8 mouse cellular contexts compared by ENCODE assay signal in genomic region chr14:76874542-76875265, GRCm38 (mm10).
DNase-seq lines count a peak whose midpoint lies in the region; ATAC-seq lines count a peak whose summit lies in the region.

No protein-coding gene starts in this region.

- no peak for DNase-seq in frontal cortex, adult 2 months (ENCODE audit: extremely low spot score in 1 of 2, low spot score in 1 of 2)
- peak; percentile 79 for DNase-seq in embryo, embryonic 11 days
- DNase-seq in thymus, postnatal 4 days = no peak
- no peak for DNase-seq in layer of hippocampus, adult 8-10 months (ENCODE audit: low spot score in 2 of 2)
- no peak for DNase-seq in layer of hippocampus, adult 9-10 months (ENCODE audit: low spot score)

- peaks cover 23% of the 10 kb centered on the region for H3K4me1 ChIP-seq in intestine, embryonic 15.5 days (replicated peaks)

- H3K4me3 ChIP-seq in intestine, embryonic 15.5 days (replicated peaks) = no peak overlapping the region

- peak overlapping the region; percentile 25; the same call in 1 of the 2 replicates for H3K4me2 ChIP-seq in intestine, embryonic 15.5 days (replicated peaks)

- WGBS in intestine, embryonic 15.5 days = 15% methylated on average over 8 of the region's 8 CpGs

- H3K9ac ChIP-seq in intestine, embryonic 15.5 days = no peak overlapping the region

- H3K9me3 ChIP-seq in intestine, embryonic 15.5 days = no peaks in the 10 kb centered on the region

- H3K36me3 ChIP-seq in intestine, embryonic 15.5 days = no peaks in the 10 kb centered on the region

- ATAC-seq in frontal cortex, adult (ENCODE audit: low TSS enrichment) = peak; percentile 53
- ATAC-seq in intestine, embryonic 15.5 days = peak; percentile 97
- peak; percentile 48 for ATAC-seq in megakaryocyte progenitor cell, adult 5-6 weeks (replicated peaks; ENCODE audit: poor library complexity)

- no peaks in the 10 kb centered on the region for H3K27me3 ChIP-seq in intestine, embryonic 15.5 days (replicated peaks)

- H3K27ac ChIP-seq in intestine, embryonic 15.5 days = peak overlapping the region; percentile 64
